ENCODE assay signal across 25 mouse cellular contexts in the genomic region with DNA sequence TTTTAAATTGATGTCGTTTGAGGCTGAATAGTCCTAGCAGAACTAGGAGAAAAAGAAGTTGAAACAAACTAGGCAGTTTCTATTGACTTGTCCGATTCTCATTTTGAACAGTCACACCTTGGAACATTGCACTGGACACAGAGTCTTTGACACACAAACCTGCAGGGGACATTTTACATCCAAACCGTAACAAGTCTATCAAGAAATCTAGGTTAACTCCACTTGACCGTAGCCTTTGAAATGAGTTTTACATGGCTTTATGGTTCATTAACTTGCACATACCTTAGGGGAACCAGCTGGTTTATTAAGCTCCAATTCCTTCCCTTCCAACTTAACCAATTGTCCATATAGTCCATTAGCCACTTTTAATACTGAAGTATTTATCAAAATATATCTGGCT. TPM values are rescaled to one million over a fixed set of nuclear protein-coding genes. Genes with fewer than 3 reads are reported as not detected.
"Had no signal": no experiment of that assay in that cellular context is flagged by ENCODE, and none has a peak within 500 bp of the region (broad histone marks: within the 10 kb centered on the region; RNA-seq: fewer than 3 reads in every experiment).

No protein-coding gene starts in this region.

- H3K27me3 ChIP-seq: heart, embryonic 12.5 days; hindbrain, embryonic 12.5 days; intestine, embryonic 15.5 days; limb, embryonic 12.5 days; liver, embryonic 13.5 days; liver, embryonic 15.5 days had no signal

- H3K36me3 ChIP-seq: hindbrain, embryonic 10.5 days; hindbrain, embryonic 12.5 days; intestine, embryonic 15.5 days; limb, embryonic 10.5 days; limb, embryonic 12.5 days; liver, embryonic 15.5 days had no signal

- H3K4me3 ChIP-seq: gastrocnemius, adult 2 months; heart, adult 2 months; heart, embryonic 10.5 days; heart, embryonic 12.5 days; hindbrain, embryonic 10.5 days; hindbrain, embryonic 12.5 days; intestine, embryonic 15.5 days; layer of hippocampus, adult 2 months; left cerebral cortex, adult 2 months; limb, embryonic 10.5 days; limb, embryonic 12.5 days; liver, embryonic 13.5 days; liver, embryonic 15.5 days had no signal

- H3K27ac ChIP-seq: gastrocnemius, adult 2 months; heart, adult 2 months; heart, embryonic 10.5 days; hindbrain, embryonic 10.5 days; hindbrain, embryonic 12.5 days; hindbrain, embryonic 14.5 days; intestine, embryonic 15.5 days; limb, embryonic 10.5 days; limb, embryonic 12.5 days; liver, embryonic 13.5 days; liver, embryonic 15.5 days had no signal

- ATAC-seq: forebrain, embryonic 16.5 days; hindbrain, embryonic 16.5 days; inflammation-experienced regulatory T-cells, adult 6 months; intestine, embryonic 15.5 days; intestine, postnatal 0 days; liver, postnatal 0 days had no signal

- DNase-seq: gastrocnemius, adult 2 months; gastrocnemius, postnatal 10 days; gastrocnemius, postnatal 25 days; heart, adult 2 months; heart, postnatal 10 days; heart, postnatal 4 days; liver; liver, embryonic 13.5 days; liver, postnatal 0 days had no signal

- H3K4me1 ChIP-seq: liver, embryonic 15.5 days had no signal

- H3K9me3 ChIP-seq: heart, embryonic 10.5 days; heart, embryonic 12.5 days; hindbrain, embryonic 10.5 days; hindbrain, embryonic 12.5 days; intestine, embryonic 15.5 days; limb, embryonic 10.5 days; limb, embryonic 12.5 days; liver, embryonic 13.5 days; liver, embryonic 15.5 days had no signal

- H3K4me2 ChIP-seq: heart, embryonic 12.5 days; hindbrain, embryonic 12.5 days; hindbrain, embryonic 14.5 days; intestine, embryonic 15.5 days; limb, embryonic 12.5 days; liver, embryonic 11.5 days; liver, embryonic 13.5 days; liver, embryonic 15.5 days had no signal

- H3K9ac ChIP-seq: heart, embryonic 12.5 days; hindbrain, embryonic 12.5 days; hindbrain, embryonic 14.5 days; intestine, embryonic 15.5 days; limb, embryonic 12.5 days; liver, embryonic 13.5 days; liver, embryonic 15.5 days; liver, postnatal 0 days had no signal

RNA-seq across cellular contexts. Expression of a gene that starts 1.4 kb away (rescaled TPM):
- polyA plus RNA-seq: hindbrain, embryonic 14.5 days had no signal
